Mouse (Mus musculus) CD4-positive, CD25-positive, alpha-beta regulatory T cell, adult 9 weeks (primary cell): ENCODE measurements around the gene 4930564D02Rik. TPM values are rescaled to one million over a fixed set of nuclear protein-coding genes. Genes with fewer than 3 reads are reported as not detected.

Experiments
- polyA plus RNA-seq: library from polyadenylated mRNA; unstranded; fragments of 100-300 nt; shearing (Covaris generic); gene quantifications from one replicate; pipeline ENCODE4 v1.2.1, GENCODE M21; 2017

4930564D02Rik gene
- not detected for polyA plus RNA-seq

DNA sequence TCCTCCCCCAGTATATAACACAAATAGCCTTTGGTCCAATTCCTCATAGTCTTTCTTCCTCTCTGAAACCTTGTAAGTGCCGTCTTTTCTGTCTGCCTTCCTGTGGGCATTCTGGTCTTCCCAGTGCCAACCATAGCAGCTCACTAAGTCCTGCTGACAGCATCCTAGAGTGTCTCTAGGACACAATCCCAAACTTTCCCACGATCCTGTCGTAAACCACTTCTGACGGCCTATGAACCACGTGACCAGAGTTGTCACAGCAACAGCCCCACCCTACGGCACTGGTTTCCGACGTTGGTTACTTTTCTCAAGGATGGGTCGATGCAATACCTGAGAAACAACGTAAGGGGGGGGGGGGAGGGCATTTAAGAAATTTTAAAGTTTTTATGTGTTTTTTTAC, at the start of gene 4930564D02Rik:
TSS of gene 4930564D02Rik (plus strand) at position 301 of the 400 bp plus-strand sequence.

DNA sequence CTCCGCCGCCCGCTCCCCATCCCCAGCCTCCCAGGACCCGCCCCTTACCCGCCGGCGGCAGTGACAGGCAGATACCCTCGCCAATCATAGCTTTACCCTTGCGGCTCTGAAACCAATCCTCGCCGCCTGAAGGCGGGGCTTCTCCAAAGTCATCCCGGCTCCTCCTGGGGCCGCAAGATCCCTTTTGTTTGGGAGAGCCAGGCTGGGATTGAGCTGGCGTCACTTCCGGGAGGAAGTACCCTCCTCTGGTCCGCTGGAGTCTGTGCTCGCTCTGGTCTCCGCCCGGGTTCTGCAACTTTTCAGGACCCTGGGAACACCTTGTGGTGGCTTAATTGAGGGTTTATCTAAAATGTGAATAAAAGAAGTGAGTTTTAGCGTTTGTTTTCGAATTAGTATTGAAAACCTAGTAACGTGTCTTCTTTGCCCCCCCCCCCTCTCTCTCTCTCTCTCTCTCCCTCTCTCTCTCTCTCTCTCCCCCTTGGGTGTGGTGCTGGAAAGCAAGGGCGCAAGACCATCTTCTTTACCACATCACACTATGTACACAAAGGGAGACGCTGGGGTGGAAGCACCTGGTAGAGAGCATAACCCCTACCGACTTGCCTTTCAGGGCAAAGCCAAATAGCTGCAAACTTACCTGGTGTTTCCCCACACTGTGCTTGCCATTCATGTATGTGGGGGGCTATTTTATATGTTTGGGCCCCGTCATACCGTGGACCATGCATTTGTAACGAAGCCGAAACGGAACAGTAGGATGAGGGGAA, 13.5 kb upstream of the 4930564D02Rik start, which contains the start of gene Cttnbp2nl:
TSS of gene Cttnbp2nl (minus strand) at position 210 of the 761 bp plus-strand sequence.

Other genes with a start within 250 kb of the 4930564D02Rik start
- 60.3 TPM for gene Mov10, start 248.3 kb upstream of the 4930564D02Rik start, polyA plus RNA-seq
- 46.3 TPM for gene St7l, start 202.8 kb upstream of the 4930564D02Rik start, polyA plus RNA-seq
- 510 TPM for gene Capza1, start 202.3 kb upstream of the 4930564D02Rik start, polyA plus RNA-seq
- gene Wnt2b, start 104.9 kb upstream of the 4930564D02Rik start, polyA plus RNA-seq, result 0.27 TPM
- gene Cttnbp2nl, start 13.7 kb upstream of the 4930564D02Rik start, polyA plus RNA-seq, result 0.05 TPM